Mouse (Mus musculus) CH12.LX (cell line): ENCODE measurements around the gene Olfr924. TPM values are rescaled to one million over a fixed set of nuclear protein-coding genes. Genes with fewer than 3 reads are reported as not detected.

Experiments used
- DNase-seq: peaks from one replicate; pipeline ENCODE4 v3.0.0-alpha.2; 2013; ENCODE audit errors: extremely low read depth
- H3K27ac ChIP-seq: 2 replicates; pipeline ENCODE4 v1.5.1; 2012; ENCODE audit warnings: low read depth, mild to moderate bottlenecking, control low read depth, moderate library complexity; ENCODE audit not compliant: insufficient read depth
- H3K27me3 ChIP-seq: replicated peaks from 2 replicates; pipeline ENCODE3; 2012; ENCODE audit warnings: inconsistent platforms
- H3K36me3 ChIP-seq, 2 experiments: replicated peaks in 1 of 2; 2 replicates each; pipeline versions ENCODE3 to v1.6.1; 2012; ENCODE audit warnings: inconsistent platforms in 1 of 2, low read length in 1 of 2, mild to moderate bottlenecking in 1 of 2, mixed read lengths in 1 of 2, moderate library complexity in 1 of 2; ENCODE audit not compliant: control insufficient read depth in 1 of 2, insufficient read depth in 1 of 2
- H3K4me1 ChIP-seq, 2 experiments: 2 replicates each; pipeline ENCODE4 v1.6.1; 2012; ENCODE audit warnings: inconsistent platforms in 1 of 2, moderate library complexity in 1 of 2; ENCODE audit not compliant: insufficient read depth in 2 of 2, control insufficient read depth in 1 of 2
- H3K4me2 ChIP-seq: 2 replicates; pipeline ENCODE4 v1.6.1; 2012; ENCODE audit warnings: low read depth, mild to moderate bottlenecking, control low read depth; ENCODE audit not compliant: poor library complexity, insufficient read depth, severe bottlenecking
- H3K4me3 ChIP-seq, 3 experiments: fragments of 150-350 bp in 1 of 3; sonication (generic) in 1 of 3; replicated peaks in 1 of 3; 2 replicates each; pipeline versions ENCODE3 to v1.5.1; 2011 to 2012; ENCODE audit warnings: low read depth in 2 of 3, low read length in 2 of 3, mild to moderate bottlenecking in 2 of 3, moderate library complexity in 2 of 3, control low read depth in 1 of 3, improper control_type of control experiment in 1 of 3, inconsistent platforms in 1 of 3, mixed read lengths in 1 of 3; ENCODE audit not compliant: poor library complexity in 1 of 3
- H3K79me2 ChIP-seq: replicated peaks from 2 replicates; pipeline ENCODE4 v1.6.1; 2012; ENCODE audit warnings: mild to moderate bottlenecking, moderate library complexity; ENCODE audit not compliant: control insufficient read depth, poor library complexity, insufficient read depth, severe bottlenecking; ENCODE audit errors: extremely low read depth
- H3K9ac ChIP-seq: 2 replicates; pipeline ENCODE4 v1.6.1; 2012; ENCODE audit warnings: low read depth, mild to moderate bottlenecking, control low read depth, moderate library complexity; ENCODE audit not compliant: insufficient read depth
- H3K9me3 ChIP-seq: replicated peaks from 2 replicates; pipeline ENCODE3; 2012; ENCODE audit warnings: low read length, inconsistent platforms, mixed read lengths
- CHD1 ChIP-seq: IDR thresholded peaks from 2 replicates; pipeline ENCODE4 v1.6.1; 2012; ENCODE audit warnings: low read depth, low read length, improper control_type of control experiment, inconsistent platforms
- EP300 ChIP-seq: IDR thresholded peaks from 2 replicates; pipeline ENCODE4 v1.6.1; 2011; ENCODE audit warnings: low read length, improper control_type of control experiment
- ETS1 ChIP-seq: conservative IDR thresholded peaks from 2 replicates; pipeline ENCODE4 v1.6.1; 2012; ENCODE audit warnings: low read depth, mild to moderate bottlenecking, inconsistent platforms, low read length, improper control_type of control experiment, moderate library complexity
- IRF4 ChIP-seq: IDR thresholded peaks from 2 replicates; pipeline ENCODE4 v1.6.1; 2014; ENCODE audit warnings: low read depth, mild to moderate bottlenecking, inconsistent platforms, low read length, improper control_type of control experiment
- JUN ChIP-seq: IDR thresholded peaks from 2 replicates; pipeline ENCODE4 v1.6.1; 2011; ENCODE audit warnings: low read depth, mild to moderate bottlenecking, low read length, improper control_type of control experiment, moderate library complexity; ENCODE audit not compliant: insufficient read depth
- KAT2A ChIP-seq: IDR thresholded peaks from 2 replicates; pipeline ENCODE4 v1.6.1; 2012; ENCODE audit warnings: low read length, improper control_type of control experiment, inconsistent platforms; ENCODE audit not compliant: insufficient replicate concordance
- MAFK ChIP-seq: IDR thresholded peaks from 2 replicates; pipeline ENCODE4 v1.6.1; 2011; ENCODE audit warnings: low read length, improper control_type of control experiment; ENCODE audit not compliant: insufficient replicate concordance
- MYC ChIP-seq: IDR thresholded peaks from 2 replicates; pipeline ENCODE4 v1.6.1; 2011; ENCODE audit warnings: low read depth, mild to moderate bottlenecking, improper control_type of control experiment, low read length
- NELFE ChIP-seq: IDR thresholded peaks from 2 replicates; pipeline ENCODE4 v1.6.1; 2011; ENCODE audit warnings: low read depth, low read length, improper control_type of control experiment
- PAX5 ChIP-seq: IDR thresholded peaks from 2 replicates; pipeline ENCODE4 v1.6.1; 2012; ENCODE audit warnings: low read length, inconsistent platforms, mixed read lengths
- POLR2A ChIP-seq: IDR thresholded peaks from 2 replicates; pipeline ENCODE4 v1.6.1; 2011; ENCODE audit warnings: low read depth, mild to moderate bottlenecking, improper control_type of control experiment, low read length
- RAD21 ChIP-seq: IDR thresholded peaks from 2 replicates; pipeline ENCODE4 v1.6.1; 2011; ENCODE audit warnings: low read depth, mild to moderate bottlenecking, low read length, improper control_type of control experiment, moderate library complexity
- SIN3A ChIP-seq: IDR thresholded peaks from 2 replicates; pipeline ENCODE4 v1.6.1; 2012; ENCODE audit warnings: low read length, improper control_type of control experiment, inconsistent platforms
- SMC3 ChIP-seq: IDR thresholded peaks from 2 replicates; pipeline ENCODE4 v1.6.1; 2011; ENCODE audit warnings: low read depth, low read length, improper control_type of control experiment
- TBP ChIP-seq: conservative IDR thresholded peaks from 2 replicates; pipeline ENCODE4 v1.6.1; 2011; ENCODE audit warnings: low read depth, low read length, improper control_type of control experiment
- TCF12 ChIP-seq: IDR thresholded peaks from 2 replicates; pipeline ENCODE4 v1.6.1; 2014; ENCODE audit warnings: low read depth, mild to moderate bottlenecking, inconsistent platforms, low read length, improper control_type of control experiment
- UBTF ChIP-seq: IDR thresholded peaks from 2 replicates; pipeline ENCODE4 v1.6.1; 2012; ENCODE audit warnings: low read depth, mild to moderate bottlenecking, inconsistent platforms, low read length, improper control_type of control experiment, moderate library complexity
- USF2 ChIP-seq: conservative IDR thresholded peaks from 2 replicates; pipeline ENCODE4 v1.6.1; 2011; ENCODE audit warnings: low read depth, low read length, improper control_type of control experiment
- ZKSCAN1 ChIP-seq: IDR thresholded peaks from 2 replicates; pipeline ENCODE4 v1.6.1; 2012; ENCODE audit warnings: low read depth, inconsistent platforms, low read length, improper control_type of control experiment, borderline replicate concordance
- dilution Hi-C: fragments of 300-500 bp; cut with MboI; formaldehyde crosslinking; loops from 2 replicates; pipeline ENCODE4 v1.14.3; 2020; ENCODE audit warnings: low sequenced_read_pairs; ENCODE audit not compliant: extremely low pct_unique_long_range_greater_than_20kb, extremely low pct_ligation_motif_present
- in situ Hi-C: fragments of 300-500 bp; cut with MboI; formaldehyde crosslinking; loops from 3 replicates; pipeline ENCODE4 v1.14.3; 2019; ENCODE audit warnings: low sequenced_read_pairs, low pct_ligation_motif_present, low pct_unique_long_range_greater_than_20kb, mixed read lengths
- polyA plus RNA-seq: library from polyadenylated mRNA; unstranded; fragments of >175 nt; gene quantifications from 2 replicates; pipeline ENCODE4 v1.2.1, GENCODE M21; 2012; ENCODE audit warnings: low read depth; ENCODE audit not compliant: insufficient read length
- total RNA-seq, 2 experiments: library from RNA; depleted of rRNA; stranded (reverse); fragments of 300-350 nt in 1 of 2; fragments of >200 nt in 1 of 2; gene quantifications; 2 replicates each; pipeline ENCODE4 v1.2.3; 2012 to 2014

The Olfr924 gene
- total and polyA plus RNA-seq, 3 experiments, result not detected

DNA sequence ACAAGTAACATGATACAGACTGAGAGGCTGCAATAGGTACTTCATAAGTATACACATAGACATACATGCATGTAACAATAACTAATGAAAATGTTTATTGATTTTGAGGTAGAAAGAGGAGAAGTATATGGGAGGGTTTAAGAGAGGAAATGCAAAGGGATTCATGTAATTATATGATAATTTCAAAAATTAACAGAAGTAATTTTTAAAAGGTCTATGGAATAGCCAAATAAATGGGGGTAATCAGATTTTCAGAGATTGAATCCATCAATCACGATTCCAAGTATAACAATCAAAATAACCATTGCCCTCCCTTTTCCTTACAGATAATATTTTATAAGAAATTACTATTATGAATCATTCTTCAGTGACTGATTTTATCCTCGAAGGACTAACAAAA is 32.6 kb downstream of the Olfr924 start, which contains the start of gene Olfr926:
Gene Olfr926, plus strand, starts transcription at position 301 of the 400 bp plus-strand sequence.
- H3K9ac ChIP-seq, result no peak within 1 kb of the TSS
- H3K9me3 ChIP-seq, result no peaks in the 10 kb centered on the region
- DNase-seq, result no peak
- no peak within 1 kb of the TSS for H3K4me3 ChIP-seq
- no peak for TF ChIP-seq TBP
- no peak for TF ChIP-seq JUN
- TF ChIP-seq USF2, result no peak
- no peak for TF ChIP-seq RAD21
- no peak for TF ChIP-seq TCF12
- no peak for TF ChIP-seq CHD1
- TF ChIP-seq PAX5, result no peak
- TF ChIP-seq NELFE, result no peak
- TF ChIP-seq ZKSCAN1, result no peak
- TF ChIP-seq ETS1, result no peak
- TF ChIP-seq MAFK, result no peak
- TF ChIP-seq KAT2A, result no peak
- TF ChIP-seq SIN3A, result no peak
- no peak for TF ChIP-seq UBTF
- no peak for TF ChIP-seq POLR2A
- no peak for TF ChIP-seq SMC3
- no peak for TF ChIP-seq MYC
- no peak for TF ChIP-seq EP300
- no peak for TF ChIP-seq IRF4
- in situ Hi-C loops, result no loop called here
- no peaks in the 10 kb centered on the region for H3K4me1 ChIP-seq
- dilution Hi-C loops, result no loop called here
- no peaks in the 10 kb centered on the region for H3K79me2 ChIP-seq
- H3K36me3 ChIP-seq, result no peaks in the 10 kb centered on the region
- no peak within 1 kb of the TSS for H3K27ac ChIP-seq
- no peaks in the 10 kb centered on the region for H3K27me3 ChIP-seq
- no peak within 1 kb of the TSS for H3K4me2 ChIP-seq

Other genes with a start within 250 kb of the Olfr924 start
- not detected in 2 replicates for gene Olfr914, start 239.3 kb upstream of the Olfr924 start, total RNA-seq (2012; rRNA removed)
- gene Olfr914, start 239.3 kb upstream of the Olfr924 start, total RNA-seq (2014; rRNA removed), result not detected in 2 replicates
- not detected in 2 replicates for gene Olfr914, start 239.3 kb upstream of the Olfr924 start, polyA plus RNA-seq
- not detected in 2 replicates for gene Olfr916, start 184.6 kb upstream of the Olfr924 start, total RNA-seq (2012; rRNA removed)
- not detected in 2 replicates for gene Olfr916, start 184.6 kb upstream of the Olfr924 start, total RNA-seq (2014; rRNA removed)
- not detected in 2 replicates for gene Olfr916, start 184.6 kb upstream of the Olfr924 start, polyA plus RNA-seq
- gene Olfr917, start 178.6 kb upstream of the Olfr924 start, total RNA-seq (2012; rRNA removed), result not detected in 2 replicates
- not detected in 2 replicates for gene Olfr917, start 178.6 kb upstream of the Olfr924 start, total RNA-seq (2014; rRNA removed)
- not detected in 2 replicates for gene Olfr917, start 178.6 kb upstream of the Olfr924 start, polyA plus RNA-seq
- not detected in 2 replicates for gene Olfr918, start 169.8 kb upstream of the Olfr924 start, total RNA-seq (2012; rRNA removed)
- not detected in 2 replicates for gene Olfr918, start 169.8 kb upstream of the Olfr924 start, total RNA-seq (2014; rRNA removed)
- not detected in 2 replicates for gene Olfr918, start 169.8 kb upstream of the Olfr924 start, polyA plus RNA-seq
- gene Olfr919, start 140.8 kb upstream of the Olfr924 start, total RNA-seq (2012; rRNA removed), result not detected in 2 replicates
- not detected in 2 replicates for gene Olfr919, start 140.8 kb upstream of the Olfr924 start, total RNA-seq (2014; rRNA removed)
- gene Olfr919, start 140.8 kb upstream of the Olfr924 start, polyA plus RNA-seq, result not detected in 2 replicates
- 6.3 and 6.7 TPM in 2 replicates for gene Vwa5a, start 126.2 kb upstream of the Olfr924 start, total RNA-seq (2012; rRNA removed)
- gene Vwa5a, start 126.2 kb upstream of the Olfr924 start, total RNA-seq (2014; rRNA removed), result 18.4 and 20.0 TPM in 2 replicates
- 14.2 and 15.3 TPM in 2 replicates for gene Vwa5a, start 126.2 kb upstream of the Olfr924 start, polyA plus RNA-seq
- not detected in 2 replicates for gene Olfr920, start 92.2 kb upstream of the Olfr924 start, total RNA-seq (2012; rRNA removed)
- gene Olfr920, start 92.2 kb upstream of the Olfr924 start, total RNA-seq (2014; rRNA removed), result 0.09 and 0.12 TPM in 2 replicates
- gene Olfr920, start 92.2 kb upstream of the Olfr924 start, polyA plus RNA-seq, result 0.14 and 0.22 TPM in 2 replicates
- not detected in 2 replicates for gene Olfr921, start 71.4 kb upstream of the Olfr924 start, total RNA-seq (2012; rRNA removed)
- not detected in 2 replicates for gene Olfr921, start 71.4 kb upstream of the Olfr924 start, total RNA-seq (2014; rRNA removed)
- gene Olfr921, start 71.4 kb upstream of the Olfr924 start, polyA plus RNA-seq, result not detected in 2 replicates
- gene Olfr922, start 29.8 kb upstream of the Olfr924 start, total RNA-seq (2012; rRNA removed), result not detected in 2 replicates
- not detected in 2 replicates for gene Olfr922, start 29.8 kb upstream of the Olfr924 start, total RNA-seq (2014; rRNA removed)
- 0.08 TPM in 1 of 2 replicates, not detected in the other for gene Olfr922, start 29.8 kb upstream of the Olfr924 start, polyA plus RNA-seq
- gene Olfr923, start 17.9 kb upstream of the Olfr924 start, total RNA-seq (2012; rRNA removed), result not detected in 2 replicates
- not detected in 2 replicates for gene Olfr923, start 17.9 kb upstream of the Olfr924 start, total RNA-seq (2014; rRNA removed)
- gene Olfr923, start 17.9 kb upstream of the Olfr924 start, polyA plus RNA-seq, result not detected in 2 replicates
- not detected in 2 replicates for gene Olfr26, start 10.6 kb downstream of the Olfr924 start, total RNA-seq (2012; rRNA removed)
- gene Olfr26, start 10.6 kb downstream of the Olfr924 start, total RNA-seq (2014; rRNA removed), result not detected in 2 replicates
- not detected in 2 replicates for gene Olfr26, start 10.6 kb downstream of the Olfr924 start, polyA plus RNA-seq
- gene Olfr926, start 32.7 kb downstream of the Olfr924 start, total RNA-seq (2012; rRNA removed), result not detected in 2 replicates
- gene Olfr926, start 32.7 kb downstream of the Olfr924 start, total RNA-seq (2014; rRNA removed), result not detected in 2 replicates
- not detected in 2 replicates for gene Olfr926, start 32.7 kb downstream of the Olfr924 start, polyA plus RNA-seq
- gene Olfr930, start 85.4 kb downstream of the Olfr924 start, total RNA-seq (2012; rRNA removed), result not detected in 2 replicates
- not detected in 2 replicates for gene Olfr930, start 85.4 kb downstream of the Olfr924 start, total RNA-seq (2014; rRNA removed)
- gene Olfr930, start 85.4 kb downstream of the Olfr924 start, polyA plus RNA-seq, result not detected in 2 replicates
- not detected in 2 replicates for gene Olfr933, start 127.9 kb downstream of the Olfr924 start, total RNA-seq (2012; rRNA removed)
- gene Olfr933, start 127.9 kb downstream of the Olfr924 start, total RNA-seq (2014; rRNA removed), result not detected in 2 replicates
- gene Olfr933, start 127.9 kb downstream of the Olfr924 start, polyA plus RNA-seq, result not detected in 2 replicates
- gene Olfr934, start 143.9 kb downstream of the Olfr924 start, total RNA-seq (2012; rRNA removed), result not detected in 2 replicates
- not detected in 2 replicates for gene Olfr934, start 143.9 kb downstream of the Olfr924 start, total RNA-seq (2014; rRNA removed)
- gene Olfr934, start 143.9 kb downstream of the Olfr924 start, polyA plus RNA-seq, result not detected in 2 replicates
- gene Olfr935, start 155.2 kb downstream of the Olfr924 start, total RNA-seq (2012; rRNA removed), result not detected in 2 replicates
- not detected in 2 replicates for gene Olfr935, start 155.2 kb downstream of the Olfr924 start, total RNA-seq (2014; rRNA removed)
- gene Olfr935, start 155.2 kb downstream of the Olfr924 start, polyA plus RNA-seq, result not detected in 2 replicates
- gene Olfr146, start 178.9 kb downstream of the Olfr924 start, total RNA-seq (2012; rRNA removed), result not detected in 2 replicates
- not detected in 2 replicates for gene Olfr146, start 178.9 kb downstream of the Olfr924 start, total RNA-seq (2014; rRNA removed)
- gene Olfr146, start 178.9 kb downstream of the Olfr924 start, polyA plus RNA-seq, result not detected in 2 replicates
- not detected in 2 replicates for gene Olfr937, start 220.5 kb downstream of the Olfr924 start, total RNA-seq (2012; rRNA removed)
- not detected in 2 replicates for gene Olfr937, start 220.5 kb downstream of the Olfr924 start, total RNA-seq (2014; rRNA removed)
- gene Olfr937, start 220.5 kb downstream of the Olfr924 start, polyA plus RNA-seq, result not detected in 2 replicates
- gene Olfr938, start 234.4 kb downstream of the Olfr924 start, total RNA-seq (2012; rRNA removed), result not detected in 2 replicates
- not detected in 2 replicates for gene Olfr938, start 234.4 kb downstream of the Olfr924 start, total RNA-seq (2014; rRNA removed)
- not detected in 2 replicates for gene Olfr938, start 234.4 kb downstream of the Olfr924 start, polyA plus RNA-seq